Mouse (Mus musculus) neural tube, embryonic 11.5 days (tissue): ENCODE data around the gene Mical2. TPM values are rescaled to one million over a fixed set of nuclear protein-coding genes. Genes with fewer than 3 reads are reported as not detected.

Source experiments
- ATAC-seq: fragments of 200-750 bp; cut with Nextera tagmentation; 2 replicates; pipeline ENCODE4 v1.8.0; 2017; ENCODE audit warnings: moderate number of reproducible peaks, mild to moderate bottlenecking, moderate TSS enrichment, moderate library complexity; ENCODE audit not compliant: insufficient read depth, low FRiP score, low TSS enrichment
- DNase-seq: peaks from one replicate; pipeline ENCODE4 v3.0.0-alpha.2; 2015; ENCODE audit warnings: low spot score
- H3K27ac ChIP-seq: fragments of 300-500 bp; sonication (generic); 2 replicates; pipeline ENCODE4 v1.5.1; 2014; ENCODE audit warnings: low read depth, mild to moderate bottlenecking, low read length
- H3K27me3 ChIP-seq: fragments of 300-500 bp; sonication (generic); 2 replicates; pipeline ENCODE4 v1.6.1; 2014; ENCODE audit warnings: mild to moderate bottlenecking, low read length, mixed read lengths; ENCODE audit not compliant: control insufficient read depth, insufficient read depth
- H3K36me3 ChIP-seq: fragments of 300-500 bp; sonication (generic); 2 replicates; pipeline ENCODE4 v1.6.1; 2014; ENCODE audit warnings: mild to moderate bottlenecking, low read length, moderate library complexity, mixed read lengths; ENCODE audit not compliant: control insufficient read depth, insufficient read depth
- H3K4me1 ChIP-seq: fragments of 300-500 bp; sonication (generic); 2 replicates; pipeline ENCODE4 v1.6.1; 2014; ENCODE audit warnings: low read length, mixed read lengths; ENCODE audit not compliant: control insufficient read depth, insufficient read depth
- H3K4me2 ChIP-seq: fragments of 300-500 bp; sonication (generic); 2 replicates; pipeline ENCODE4 v1.6.1; 2014; ENCODE audit warnings: low read depth, mild to moderate bottlenecking, moderate library complexity
- H3K4me3 ChIP-seq: fragments of 300-500 bp; sonication (generic); 2 replicates; pipeline ENCODE4 v1.5.1; 2014; ENCODE audit warnings: low read depth, low read length
- H3K9ac ChIP-seq: fragments of 300-500 bp; sonication (generic); 2 replicates; pipeline ENCODE4 v1.6.1; 2014; ENCODE audit warnings: mild to moderate bottlenecking, low read length
- H3K9me3 ChIP-seq: fragments of 300-500 bp; sonication (generic); 2 replicates; pipeline ENCODE4 v1.6.1; 2016; ENCODE audit warnings: low read length; ENCODE audit not compliant: control insufficient read depth
- WGBS: fragments of 180-500 bp; shearing (Covaris S2); extraction: QIAGEN DNeasy Blood & Tissue Kit; methylation state at CpG from one replicate; pipeline ENCODE4 v1.1.7; 2014; 5-methylcytosine and 5-hydroxymethylcytosine counted together
- polyA plus RNA-seq: library from polyadenylated mRNA; unstranded; fragments of >200 nt; fragmentation: Nextera tagmentation; extraction: Ambion mirVana; gene quantifications from 2 replicates; pipeline ENCODE4 v1.2.1, GENCODE M21; 2014

Gene Mical2
- polyA plus RNA-seq, 1 experiment from 2014 or later = 1.6 TPM

DNA sequence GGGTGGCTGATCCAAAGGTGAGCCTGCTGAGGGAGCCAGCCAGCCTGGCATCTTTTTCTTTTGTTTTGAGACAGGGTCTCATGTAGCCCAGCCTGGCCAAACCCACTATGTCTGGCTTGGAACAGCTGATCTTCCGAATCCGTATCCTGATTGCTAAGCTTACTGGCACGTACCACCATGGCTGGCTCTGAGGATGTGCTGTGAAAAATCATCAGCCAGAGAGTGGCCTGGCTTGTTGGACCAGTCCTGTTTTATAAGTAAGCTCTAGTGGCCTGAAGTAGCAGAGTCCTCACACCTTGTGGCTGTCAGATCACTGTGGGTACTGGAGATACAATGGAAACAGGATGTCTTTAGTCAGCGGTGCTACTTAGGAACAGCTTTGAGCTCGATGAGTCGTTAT is 47.8 kb downstream of the Mical2 start:
- no peaks in the 10 kb centered on the region for H3K4me1 ChIP-seq
- no peak for ATAC-seq
- no peak overlapping the region for H3K27ac ChIP-seq

DNA sequence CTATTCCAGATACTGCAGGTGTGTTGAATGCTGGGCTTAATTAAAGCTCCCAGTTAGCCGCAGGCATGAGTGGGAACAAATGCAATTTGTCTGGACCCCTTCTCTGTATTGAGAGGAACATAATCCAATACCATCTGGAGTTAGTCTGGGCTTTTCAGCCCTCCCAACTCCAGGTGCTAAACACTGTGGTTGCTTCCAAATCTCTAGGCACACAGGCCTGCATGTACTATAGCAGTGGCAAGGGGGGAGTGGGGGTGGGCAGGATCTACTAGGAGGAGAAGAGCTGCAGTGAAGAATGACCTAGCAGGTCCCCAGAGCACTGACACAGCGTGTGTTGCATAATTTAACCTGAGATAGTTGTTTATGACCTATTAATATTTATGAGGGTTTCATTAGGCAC is 49.0 kb downstream of the Mical2 start:
- no peak overlapping the region for H3K9ac ChIP-seq
- H3K27ac ChIP-seq = no peak overlapping the region
- no peaks in the 10 kb centered on the region for H3K4me1 ChIP-seq
- H3K27me3 ChIP-seq = no peaks in the 10 kb centered on the region
- H3K36me3 ChIP-seq = no peaks in the 10 kb centered on the region
- 48% methylated on average over 2 of the region's 2 CpGs for WGBS
- no peak overlapping the region for H3K4me2 ChIP-seq
- DNase-seq = no peak
- H3K9me3 ChIP-seq = no peaks in the 10 kb centered on the region
- no peak overlapping the region for H3K4me3 ChIP-seq
- ATAC-seq = no peak

More for the DNA sequence above, 47.8 kb downstream of the Mical2 start:
- no peak overlapping the region for H3K4me3 ChIP-seq
- H3K27me3 ChIP-seq = no peaks in the 10 kb centered on the region
- no peak overlapping the region for H3K4me2 ChIP-seq
- H3K9ac ChIP-seq = no peak overlapping the region
- no peaks in the 10 kb centered on the region for H3K9me3 ChIP-seq
- DNase-seq = no peak
- 84% methylated on average over 6 of the region's 6 CpGs for WGBS
- H3K36me3 ChIP-seq = no peaks in the 10 kb centered on the region

DNA sequence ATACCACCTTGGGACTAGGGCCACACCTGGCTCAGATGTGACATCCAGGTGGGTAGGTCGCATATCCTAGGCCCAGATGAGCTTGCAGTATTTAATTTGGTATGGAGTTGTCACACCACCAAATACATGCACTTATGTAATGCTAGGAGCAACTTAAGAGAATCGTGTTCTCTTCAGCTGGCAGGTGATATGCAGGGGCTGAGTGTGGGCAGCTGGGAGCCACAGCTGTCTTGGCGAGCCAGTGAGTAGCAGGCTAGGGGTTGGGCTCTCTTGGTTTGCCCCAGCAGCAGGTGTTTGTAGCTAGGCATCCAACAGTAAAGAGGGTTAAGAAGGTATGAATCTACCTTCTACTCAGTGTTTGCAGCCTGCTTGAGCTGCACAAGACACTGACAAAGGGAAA is 49.4 kb downstream of the Mical2 start:
- no peaks in the 10 kb centered on the region for H3K4me1 ChIP-seq
- ATAC-seq = no peak
- WGBS = 82% methylated on average over 3 of the region's 3 CpGs
- H3K36me3 ChIP-seq = no peaks in the 10 kb centered on the region
- no peak overlapping the region for H3K27ac ChIP-seq
- no peak overlapping the region for H3K9ac ChIP-seq
- H3K4me2 ChIP-seq = no peak overlapping the region
- H3K9me3 ChIP-seq = no peaks in the 10 kb centered on the region
- H3K4me3 ChIP-seq = no peak overlapping the region
- H3K27me3 ChIP-seq = no peaks in the 10 kb centered on the region
- no peak for DNase-seq

DNA sequence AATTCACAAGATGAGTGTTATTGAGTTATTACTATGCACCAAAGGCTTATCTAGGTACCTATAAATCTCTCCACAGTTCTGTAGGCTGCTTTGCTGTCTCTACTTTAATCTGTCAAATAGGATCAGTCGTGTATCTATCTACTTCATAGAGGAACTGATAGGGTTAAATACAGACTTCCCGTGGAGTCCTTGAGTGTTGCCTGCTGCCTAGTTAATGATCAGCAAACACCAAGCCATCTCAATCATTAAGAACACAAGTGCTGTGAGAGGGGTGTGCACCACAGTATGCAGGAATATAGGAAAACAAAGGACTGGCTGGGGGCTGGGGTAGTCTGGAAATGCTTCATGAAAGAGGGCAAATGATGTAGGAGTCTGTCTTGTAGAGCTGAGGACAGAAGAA is 50.2 kb downstream of the Mical2 start:
- Histone ChIP-seq H3K27ac (no peak overlapping the region), H3K9me3 (no peaks in the 10 kb centered on the region), H3K27me3 (no peaks in the 10 kb centered on the region), H3K4me1 (no peaks in the 10 kb centered on the region), H3K36me3 (no peaks in the 10 kb centered on the region), H3K4me3 (no peak overlapping the region), H3K4me2 (no peak overlapping the region), H3K9ac (no peak overlapping the region)
- ATAC-seq (no peak), DNase-seq (no peak)
- 46% methylated on average over 2 of the region's 2 CpGs for WGBS

DNA sequence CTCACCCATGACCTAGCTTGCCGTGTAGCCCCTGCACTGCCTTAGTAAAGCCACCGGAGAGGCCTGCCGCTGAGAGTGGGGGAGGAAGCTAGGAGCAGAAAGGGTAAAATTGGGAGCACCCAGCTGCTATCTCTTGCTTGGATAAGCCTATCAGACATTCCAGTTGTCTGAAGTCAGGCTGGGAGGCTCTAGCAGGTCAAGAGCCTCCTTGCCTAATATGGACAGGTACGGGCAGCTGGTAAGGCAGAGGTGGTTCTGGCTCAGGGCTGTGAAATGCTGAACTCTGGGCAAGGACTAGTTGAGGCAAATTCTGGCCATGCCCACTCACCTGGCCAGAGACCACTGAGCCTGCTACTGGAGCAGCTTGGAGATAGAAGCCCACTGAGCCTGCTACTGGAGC is 51.2 kb downstream of the Mical2 start:
- no peak overlapping the region for H3K4me2 ChIP-seq
- DNase-seq = no peak
- whole genome bisulfite sequencing = 93% methylated on average over 4 of the region's 4 CpGs

GRCm38 (mm10) chr7:112278648-112279047 is 53.0 kb downstream of the Mical2 start:
- Histone ChIP-seq H3K9ac (no peak overlapping the region), H3K4me2 (no peak overlapping the region), H3K27ac (no peak overlapping the region), H3K27me3 (no peaks in the 10 kb centered on the region), H3K4me3 (no peak overlapping the region), H3K36me3 (no peaks in the 10 kb centered on the region), H3K9me3 (no peaks in the 10 kb centered on the region), H3K4me1 (no peaks in the 10 kb centered on the region)
- DNase-seq (no peak), ATAC-seq (no peak)
- 73% methylated on average over 4 of the region's 4 CpGs for WGBS

More for the DNA sequence above, 51.2 kb downstream of the Mical2 start:
- no peak for ATAC-seq
- Histone ChIP-seq H3K27me3 (no peaks in the 10 kb centered on the region), H3K4me1 (no peaks in the 10 kb centered on the region), H3K9ac (no peak overlapping the region), H3K4me3 (no peak overlapping the region), H3K36me3 (no peaks in the 10 kb centered on the region), H3K27ac (no peak overlapping the region), H3K9me3 (no peaks in the 10 kb centered on the region)

DNA sequence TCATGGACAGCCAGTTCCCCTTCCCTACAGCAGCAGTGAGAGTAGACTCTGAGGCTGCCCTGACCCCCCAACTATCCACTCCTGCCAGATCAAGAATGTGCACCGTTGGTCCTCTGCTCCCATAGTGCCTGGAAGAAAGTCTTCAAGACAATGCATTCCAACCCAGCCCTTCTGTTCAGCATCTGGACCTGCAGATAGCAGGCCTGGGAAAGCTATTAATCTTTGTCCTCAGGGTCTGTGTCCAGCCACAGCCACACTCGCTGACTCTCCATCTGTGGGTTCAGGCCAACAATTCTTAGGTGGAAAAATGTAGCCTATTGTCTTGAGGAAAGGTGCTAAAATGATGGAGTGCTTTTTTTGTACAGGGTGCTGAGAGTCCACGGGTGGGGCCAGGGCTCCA is 54.8 kb downstream of the Mical2 start:
- no peaks in the 10 kb centered on the region for H3K36me3 ChIP-seq
- no peak overlapping the region for H3K27ac ChIP-seq
- DNase-seq = no peak
- no peaks in the 10 kb centered on the region for H3K4me1 ChIP-seq
- no peak overlapping the region for H3K9ac ChIP-seq
- H3K27me3 ChIP-seq = no peaks in the 10 kb centered on the region
- no peaks in the 10 kb centered on the region for H3K9me3 ChIP-seq
- ATAC-seq = no peak
- 29% methylated on average over 3 of the region's 3 CpGs for WGBS
- H3K4me3 ChIP-seq = no peak overlapping the region
- no peak overlapping the region for H3K4me2 ChIP-seq

GRCm38 (mm10) chr7:112283606-112284310 is 58.1 kb downstream of the Mical2 start:
- DNase-seq (no peak), ATAC-seq (no peak)
- Histone ChIP-seq H3K9me3 (no peaks in the 10 kb centered on the region), H3K9ac (no peak overlapping the region), H3K4me3 (no peak overlapping the region), H3K4me2 (no peak overlapping the region), H3K27me3 (no peaks in the 10 kb centered on the region), H3K4me1 (no peaks in the 10 kb centered on the region), H3K36me3 (no peaks in the 10 kb centered on the region), H3K27ac (no peak overlapping the region)
- 83% methylated on average over 9 of the region's 9 CpGs for WGBS

- H3K9ac ChIP-seq = no peak overlapping the region
- H3K4me1 ChIP-seq = no peaks in the 10 kb centered on the region
- no peak overlapping the region for H3K4me3 ChIP-seq
- H3K4me2 ChIP-seq = no peak overlapping the region
- 80% methylated on average over 8 of the region's 8 CpGs for WGBS
- no peaks in the 10 kb centered on the region for H3K27me3 ChIP-seq
- ATAC-seq (no peak), DNase-seq (no peak)
- H3K27ac ChIP-seq = no peak overlapping the region
- H3K36me3 ChIP-seq = no peaks in the 10 kb centered on the region
- H3K9me3 ChIP-seq = no peaks in the 10 kb centered on the region
Observed at GRCm38 (mm10) chr7:112285573-112285972, 59.9 kb downstream of the Mical2 start.
